Mouse (Mus musculus) kidney, adult 2 months (tissue): ENCODE measurements at regions not wholly inside any gene's neighbourhood (a gene's known extent, or its start where the extent isn't known, plus 50 kb on each side); places are given as distances from the start of the nearest gene placed in this dataset.

ENCODE experiments used
- CTCF ChIP-seq: fragments of 200-500 bp; conservative IDR thresholded peaks from 2 replicates; pipeline ENCODE4 v1.5.1; 2011; ENCODE audit warnings: low read depth, mild to moderate bottlenecking, control low read depth, low read length, moderate library complexity, mixed read lengths; ENCODE audit not compliant: insufficient read depth, insufficient read length
- POLR2A ChIP-seq: fragments of 200-500 bp; IDR thresholded peaks from one replicate; pipeline ENCODE4 v1.6.1; 2011; ENCODE audit warnings: low read depth, low read length, control low read depth

- TF ChIP-seq POLR2A (no peak), CTCF (no peak)
Observed at GRCm38 (mm10) chr4:124530596-124530995, 80.0 kb downstream of the 3100002H09Rik start.
